Mouse (Mus musculus): ENCODE data around the gene Ntf3. TPM values are rescaled to one million over a fixed set of nuclear protein-coding genes. Genes with fewer than 3 reads are reported as not detected.

The Ntf3 gene
- polyA plus RNA-seq, 1 experiment from 2014 or later, result 15.8 TPM

DNA sequence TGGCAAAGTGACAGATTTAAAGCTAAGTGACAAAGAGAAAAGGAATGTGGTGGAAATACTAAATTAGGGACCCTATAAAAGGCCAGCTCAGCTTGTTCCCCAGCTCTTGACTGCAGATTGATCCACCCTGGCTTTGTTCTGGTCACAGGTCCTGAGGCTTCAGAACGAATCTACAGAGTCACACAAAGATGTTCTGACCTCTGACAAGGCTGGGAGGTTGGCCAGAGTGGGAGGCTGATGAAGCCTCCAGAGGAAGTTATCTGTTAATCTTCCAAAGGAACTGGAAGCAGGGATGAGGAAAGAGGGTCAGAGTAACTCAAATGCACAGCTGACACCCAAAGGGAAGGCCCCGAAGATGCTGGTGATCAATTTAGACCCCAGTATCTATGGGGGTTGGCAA is 59.3 kb downstream of the Ntf3 start:
- H3K27ac ChIP-seq (ENCODE audit: low read length), result no peak overlapping the region
- no peak overlapping the region for H3K4me2 ChIP-seq (replicated peaks; ENCODE audit: low read depth, low read length)
- WGBS, result 70% methylated on average over 2 of the region's 2 CpGs
- no peak overlapping the region for H3K9ac ChIP-seq (replicated peaks; ENCODE audit: low read depth, low read length)
- peaks cover 4% of the 10 kb centered on the region; the same call in 1 of the 2 replicates for H3K4me1 ChIP-seq (ENCODE audit: control insufficient read depth, insufficient read depth, low read length)
- no peak overlapping the region for H3K4me3 ChIP-seq (ENCODE audit: low read depth, low read length)
- H3K9me3 ChIP-seq (ENCODE audit: control insufficient read depth, low read depth, low read length), result no peaks in the 10 kb centered on the region
- ATAC-seq (ENCODE audit: insufficient number of reproducible peaks, insufficient read depth, low FRiP score, low read depth), result no peak
- H3K27me3 ChIP-seq (ENCODE audit: control insufficient read depth, insufficient read depth, low read length), result no peaks in the 10 kb centered on the region
- H3K36me3 ChIP-seq (ENCODE audit: control insufficient read depth, insufficient read depth, low read length), result no peaks in the 10 kb centered on the region

DNA sequence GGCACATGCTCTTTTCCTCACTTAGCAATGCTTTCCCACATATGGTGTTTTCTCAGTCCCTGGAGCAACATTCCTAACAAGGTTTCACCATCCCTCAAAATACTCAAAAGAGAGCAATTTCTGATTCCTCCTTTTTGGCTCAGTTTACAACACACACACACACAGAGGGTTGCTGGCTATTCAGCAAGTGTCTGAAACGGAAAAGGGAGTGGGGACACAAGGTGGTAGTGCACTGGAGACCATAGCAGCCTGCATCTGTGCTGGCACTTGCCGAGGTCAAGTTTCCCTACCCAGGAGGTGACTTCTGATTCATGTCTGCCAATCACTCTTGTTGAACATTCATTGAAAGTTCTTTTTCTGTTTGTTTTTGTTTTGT is 59.9 kb downstream of the Ntf3 start:
- peaks cover 4% of the 10 kb centered on the region; the same call in 1 of the 2 replicates for H3K4me1 ChIP-seq (ENCODE audit: control insufficient read depth, insufficient read depth, low read length)
- no peak overlapping the region for H3K9ac ChIP-seq (replicated peaks; ENCODE audit: low read depth, low read length)
- no peaks in the 10 kb centered on the region for H3K27me3 ChIP-seq (ENCODE audit: control insufficient read depth, insufficient read depth, low read length)
- no peak overlapping the region for H3K4me3 ChIP-seq (ENCODE audit: low read depth, low read length)
- H3K36me3 ChIP-seq (ENCODE audit: control insufficient read depth, insufficient read depth, low read length), result no peaks in the 10 kb centered on the region
- 77% methylated on average over 2 of the region's 2 CpGs for WGBS
- H3K4me2 ChIP-seq (replicated peaks; ENCODE audit: low read depth, low read length), result no peak overlapping the region
- ATAC-seq (ENCODE audit: insufficient number of reproducible peaks, insufficient read depth, low FRiP score, low read depth), result no peak
- no peak overlapping the region for H3K27ac ChIP-seq (ENCODE audit: low read length)
- no peaks in the 10 kb centered on the region for H3K9me3 ChIP-seq (ENCODE audit: control insufficient read depth, low read depth, low read length)

DNA sequence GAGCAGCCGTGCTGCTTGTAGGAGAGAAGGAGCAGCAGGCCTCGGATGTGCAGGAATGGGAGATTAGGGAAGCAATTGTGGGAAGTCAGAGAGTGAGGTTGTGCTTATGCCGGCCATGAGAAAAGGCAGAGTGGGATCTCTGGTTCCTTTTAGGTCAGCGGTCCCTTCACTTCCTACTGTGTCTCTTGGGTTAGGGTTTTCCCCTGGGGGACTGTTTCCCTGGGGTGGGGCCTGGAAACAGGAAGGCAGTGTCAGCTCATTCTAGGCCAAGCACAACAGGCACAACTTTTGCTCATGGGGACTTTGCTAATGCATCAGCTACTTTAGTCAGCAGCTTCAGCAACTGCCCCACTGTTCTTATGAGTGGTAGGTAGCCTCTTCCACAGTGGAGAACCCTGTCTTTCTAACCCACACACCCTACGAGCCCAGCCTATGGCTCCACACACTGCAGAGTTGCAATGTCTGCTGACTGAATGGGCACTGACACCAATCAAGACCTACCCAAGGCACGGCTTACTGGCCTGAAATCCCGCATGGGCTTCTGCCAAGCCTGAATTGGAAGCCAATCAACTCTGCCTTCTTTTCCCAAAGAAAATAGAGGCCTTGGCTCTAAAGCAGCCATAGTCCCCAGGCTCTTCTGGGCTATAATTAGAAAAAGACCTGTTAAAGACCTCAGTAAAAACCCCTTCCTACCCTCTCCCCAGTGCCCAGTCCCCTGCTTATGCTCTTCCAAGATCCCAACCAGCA is 60.5 kb downstream of the Ntf3 start:
- H3K27ac ChIP-seq (ENCODE audit: low read length), result no peak overlapping the region
- no peak overlapping the region for H3K4me3 ChIP-seq (ENCODE audit: low read depth, low read length)
- H3K4me2 ChIP-seq (replicated peaks; ENCODE audit: low read depth, low read length), result no peak overlapping the region
- H3K9me3 ChIP-seq (ENCODE audit: control insufficient read depth, low read depth, low read length), result no peaks in the 10 kb centered on the region
- no peak overlapping the region for H3K9ac ChIP-seq (replicated peaks; ENCODE audit: low read depth, low read length)
- no peaks in the 10 kb centered on the region for H3K36me3 ChIP-seq (ENCODE audit: control insufficient read depth, insufficient read depth, low read length)
- WGBS, result 82% methylated on average over 7 of the region's 7 CpGs
- H3K27me3 ChIP-seq (ENCODE audit: control insufficient read depth, insufficient read depth, low read length), result no peaks in the 10 kb centered on the region
- no peak for ATAC-seq (ENCODE audit: insufficient number of reproducible peaks, insufficient read depth, low FRiP score, low read depth)
- peaks cover 4% of the 10 kb centered on the region; the same call in 1 of the 2 replicates for H3K4me1 ChIP-seq (ENCODE audit: control insufficient read depth, insufficient read depth, low read length)

DNA sequence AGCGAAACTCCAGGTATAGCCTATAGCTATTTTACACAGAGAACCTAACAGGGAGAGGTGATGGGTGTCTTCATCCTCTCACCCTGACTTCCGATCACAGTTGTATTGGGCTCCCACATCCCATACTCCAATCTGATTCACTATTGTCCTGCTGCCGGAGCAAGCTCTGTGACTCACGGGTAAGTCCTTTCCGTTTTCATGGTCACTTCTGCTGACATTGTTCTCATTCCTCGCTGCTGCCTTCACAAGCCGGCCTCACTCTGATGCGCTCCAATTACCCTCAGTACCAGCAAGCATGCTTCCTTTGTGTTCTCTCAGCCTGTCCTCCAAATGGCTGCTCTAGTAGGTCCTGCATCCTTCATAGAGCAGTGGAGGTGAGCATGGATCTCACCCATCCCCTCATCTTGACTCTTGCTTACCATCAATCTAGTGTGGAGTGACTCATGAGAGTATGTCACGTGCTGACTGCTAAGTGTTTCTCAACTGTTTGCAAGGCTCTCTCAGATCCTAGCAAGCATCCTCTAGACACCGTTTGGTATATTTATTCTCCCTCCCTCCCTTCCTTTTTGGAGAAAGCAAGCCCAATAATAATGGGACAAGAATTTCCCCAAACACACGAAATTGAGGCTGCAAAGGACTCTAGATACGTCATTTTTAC is 61.5 kb downstream of the Ntf3 start:
- Histone ChIP-seq H3K27ac (ENCODE audit: low read length) (no peak overlapping the region), H3K9ac (replicated peaks; ENCODE audit: low read depth, low read length) (no peak overlapping the region), H3K4me3 (ENCODE audit: low read depth, low read length) (no peak overlapping the region), H3K4me2 (replicated peaks; ENCODE audit: low read depth, low read length) (no peak overlapping the region), H3K4me1 (ENCODE audit: control insufficient read depth, insufficient read depth, low read length) (no peaks in the 10 kb centered on the region), H3K36me3 (ENCODE audit: control insufficient read depth, insufficient read depth, low read length) (peaks cover 3% of the 10 kb centered on the region; the same call in 1 of the 2 replicates), H3K9me3 (ENCODE audit: control insufficient read depth, low read depth, low read length) (no peaks in the 10 kb centered on the region), H3K27me3 (ENCODE audit: control insufficient read depth, insufficient read depth, low read length) (no peaks in the 10 kb centered on the region)
- no peak for ATAC-seq (ENCODE audit: insufficient number of reproducible peaks, insufficient read depth, low FRiP score, low read depth)
- 81% methylated on average over 12 of the region's 12 CpGs for WGBS

DNA sequence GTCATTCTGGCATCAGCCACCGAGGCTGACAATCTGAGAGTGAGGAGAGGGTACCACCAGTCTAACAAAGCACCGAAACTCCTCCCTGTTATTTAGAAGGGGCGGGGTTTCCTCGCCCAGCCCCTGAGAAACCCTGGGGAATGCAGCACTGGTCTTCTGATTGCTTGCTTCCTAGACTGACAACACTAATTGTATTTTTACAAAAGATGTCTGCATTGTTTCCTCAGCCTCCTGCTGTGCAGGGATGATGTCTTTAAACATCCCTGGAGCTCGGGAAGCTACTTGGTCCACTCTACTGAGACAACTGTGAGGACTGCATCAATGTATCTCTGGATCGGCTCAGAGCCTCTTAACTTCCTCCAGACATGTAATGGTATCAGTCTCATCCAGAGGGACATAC is 64.1 kb downstream of the Ntf3 start:
- no peaks in the 10 kb centered on the region for H3K27me3 ChIP-seq (ENCODE audit: control insufficient read depth, insufficient read depth, low read length)
- H3K4me2 ChIP-seq (replicated peaks; ENCODE audit: low read depth, low read length), result no peak overlapping the region
- H3K4me1 ChIP-seq (ENCODE audit: control insufficient read depth, insufficient read depth, low read length), result no peaks in the 10 kb centered on the region
- no peaks in the 10 kb centered on the region for H3K9me3 ChIP-seq (ENCODE audit: control insufficient read depth, low read depth, low read length)
- no peak overlapping the region for H3K9ac ChIP-seq (replicated peaks; ENCODE audit: low read depth, low read length)
- H3K36me3 ChIP-seq (ENCODE audit: control insufficient read depth, insufficient read depth, low read length), result peaks cover 5% of the 10 kb centered on the region; the same call in 1 of the 2 replicates
- no peak for ATAC-seq (ENCODE audit: insufficient number of reproducible peaks, insufficient read depth, low FRiP score, low read depth)
- WGBS, result 82% methylated on average over 6 of the region's 6 CpGs
- no peak overlapping the region for H3K4me3 ChIP-seq (ENCODE audit: low read depth, low read length)
- no peak overlapping the region for H3K27ac ChIP-seq (ENCODE audit: low read length)

DNA sequence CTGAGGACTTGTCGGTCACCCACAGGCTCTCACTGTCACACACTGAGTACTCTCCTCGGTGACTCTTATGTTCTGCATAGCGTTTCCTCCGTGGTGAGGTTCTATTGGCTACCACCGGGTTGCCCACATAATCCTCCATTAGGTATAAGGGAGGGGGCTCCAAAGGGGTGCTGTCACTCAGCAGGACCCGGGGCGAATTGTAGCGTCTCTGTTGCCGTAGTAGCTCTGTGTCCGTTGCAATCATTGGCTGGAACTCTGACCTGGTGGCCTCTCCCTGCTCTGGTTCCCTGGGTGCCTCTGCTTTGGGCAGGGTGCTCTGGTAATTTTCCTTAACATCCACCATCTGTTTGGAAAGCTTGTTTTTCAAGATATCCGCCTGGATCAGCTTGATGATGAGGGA is 64.7 kb downstream of the Ntf3 start:
- no peak overlapping the region for H3K27ac ChIP-seq (ENCODE audit: low read length)
- no peaks in the 10 kb centered on the region for H3K4me1 ChIP-seq (ENCODE audit: control insufficient read depth, insufficient read depth, low read length)
- no peaks in the 10 kb centered on the region for H3K9me3 ChIP-seq (ENCODE audit: control insufficient read depth, low read depth, low read length)
- H3K4me3 ChIP-seq (ENCODE audit: low read depth, low read length), result no peak overlapping the region
- H3K36me3 ChIP-seq (ENCODE audit: control insufficient read depth, insufficient read depth, low read length), result peaks cover 5% of the 10 kb centered on the region; the same call in 1 of the 2 replicates
- WGBS, result 90% methylated on average over 11 of the region's 11 CpGs
- H3K27me3 ChIP-seq (ENCODE audit: control insufficient read depth, insufficient read depth, low read length), result no peaks in the 10 kb centered on the region
- H3K9ac ChIP-seq (replicated peaks; ENCODE audit: low read depth, low read length), result no peak overlapping the region
- H3K4me2 ChIP-seq (replicated peaks; ENCODE audit: low read depth, low read length), result no peak overlapping the region
- ATAC-seq (ENCODE audit: insufficient number of reproducible peaks, insufficient read depth, low FRiP score, low read depth), result no peak

DNA sequence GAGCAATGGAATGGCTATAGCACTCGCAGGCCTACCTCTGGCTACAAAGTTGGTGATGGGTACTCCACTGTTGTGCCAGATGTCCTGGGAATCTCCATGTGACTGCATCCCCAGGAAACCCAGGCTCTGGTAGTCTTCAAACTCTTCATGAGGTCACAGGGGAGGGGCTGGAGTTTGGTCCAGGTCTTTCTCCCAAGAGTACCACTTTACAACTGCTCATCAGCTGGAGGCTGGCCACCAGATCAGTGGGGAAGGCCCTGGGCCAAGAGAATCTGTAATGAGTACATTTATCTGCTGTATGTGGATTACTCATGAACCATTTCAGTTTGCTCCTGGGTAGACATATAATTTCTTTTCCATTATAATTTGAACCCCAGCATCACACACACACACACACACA is 66.1 kb downstream of the Ntf3 start:
- Histone ChIP-seq H3K9ac (replicated peaks; ENCODE audit: low read depth, low read length) (no peak overlapping the region), H3K27me3 (ENCODE audit: control insufficient read depth, insufficient read depth, low read length) (no peaks in the 10 kb centered on the region), H3K27ac (ENCODE audit: low read length) (no peak overlapping the region), H3K9me3 (ENCODE audit: control insufficient read depth, low read depth, low read length) (no peaks in the 10 kb centered on the region), H3K4me3 (ENCODE audit: low read depth, low read length) (no peak overlapping the region), H3K4me2 (replicated peaks; ENCODE audit: low read depth, low read length) (no peak overlapping the region), H3K4me1 (ENCODE audit: control insufficient read depth, insufficient read depth, low read length) (no peaks in the 10 kb centered on the region), H3K36me3 (ENCODE audit: control insufficient read depth, insufficient read depth, low read length) (peaks cover 5% of the 10 kb centered on the region; the same call in 1 of the 2 replicates)
- ATAC-seq (ENCODE audit: insufficient number of reproducible peaks, insufficient read depth, low FRiP score, low read depth), result no peak
- WGBS, result 100% methylated on average over 1 of the region's 1 CpGs

DNA sequence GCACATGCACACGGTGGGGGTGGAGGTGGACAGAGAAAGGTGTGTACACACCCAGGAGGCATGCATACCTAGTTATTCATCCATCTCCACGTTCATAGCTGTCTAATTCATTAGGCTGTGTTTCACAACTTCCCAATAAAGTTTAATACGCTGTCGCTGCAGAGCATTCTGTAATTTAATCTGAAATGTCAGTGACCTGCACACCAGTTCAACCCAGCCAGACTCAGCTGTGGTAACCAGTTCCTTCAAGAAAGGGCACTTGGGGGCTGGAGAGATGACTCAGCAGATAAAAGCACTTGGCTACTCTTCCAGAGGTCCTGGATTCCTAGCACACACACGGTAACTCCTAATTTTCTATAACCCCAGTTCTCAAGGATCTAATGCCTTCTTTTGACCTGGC is 69.2 kb downstream of the Ntf3 start:
- no peaks in the 10 kb centered on the region for H3K9me3 ChIP-seq (ENCODE audit: control insufficient read depth, low read depth, low read length)
- H3K36me3 ChIP-seq (ENCODE audit: control insufficient read depth, insufficient read depth, low read length), result peaks cover 5% of the 10 kb centered on the region; the same call in 1 of the 2 replicates
- no peak overlapping the region for H3K4me3 ChIP-seq (ENCODE audit: low read depth, low read length)
- no peak overlapping the region for H3K9ac ChIP-seq (replicated peaks; ENCODE audit: low read depth, low read length)
- H3K4me1 ChIP-seq (ENCODE audit: control insufficient read depth, insufficient read depth, low read length), result no peaks in the 10 kb centered on the region
- no peaks in the 10 kb centered on the region for H3K27me3 ChIP-seq (ENCODE audit: control insufficient read depth, insufficient read depth, low read length)
- no peak for ATAC-seq (ENCODE audit: insufficient number of reproducible peaks, insufficient read depth, low FRiP score, low read depth)
- 71% methylated on average over 5 of the region's 5 CpGs for WGBS
- no peak overlapping the region for H3K4me2 ChIP-seq (replicated peaks; ENCODE audit: low read depth, low read length)
- no peak overlapping the region for H3K27ac ChIP-seq (ENCODE audit: low read length)

All from stomach, embryonic 14.5 days (tissue).